In the genomic region with DNA sequence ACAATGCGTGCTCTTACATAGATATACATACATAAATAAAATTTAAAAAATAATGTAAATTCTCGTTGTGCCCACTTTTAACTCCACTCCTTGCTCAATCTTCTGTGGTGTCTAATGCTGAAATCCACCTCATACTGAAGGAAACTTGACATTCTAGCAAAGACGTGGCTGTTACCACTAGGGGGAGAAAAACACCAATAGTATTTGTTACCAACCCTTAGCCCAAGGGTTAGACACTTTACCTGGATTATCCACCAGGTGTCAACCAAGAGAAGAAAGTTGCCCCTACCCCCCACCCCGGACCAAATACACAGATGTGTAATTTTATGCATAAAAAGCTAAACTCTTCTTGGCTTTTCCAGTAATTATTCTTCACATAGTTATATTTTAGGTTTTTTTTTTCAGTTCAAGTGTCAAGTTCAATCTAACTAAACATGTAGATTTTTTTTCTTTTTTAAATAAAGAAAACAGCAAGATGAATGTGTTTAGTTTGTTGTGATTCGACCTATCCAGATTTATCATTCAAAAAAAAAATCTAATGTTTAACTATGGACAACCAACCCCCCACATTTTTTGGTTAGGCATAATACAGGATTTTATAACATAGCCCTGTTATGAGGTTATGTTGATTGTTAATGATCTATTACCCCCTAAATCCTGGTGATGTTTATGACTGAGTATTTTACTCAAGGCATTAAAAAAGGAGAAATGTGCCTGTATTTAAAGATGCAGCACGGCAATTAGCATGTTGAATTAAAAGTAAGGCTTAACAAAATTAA, we compare ENCODE assay signal across 8 mouse cellular contexts. TPM values are rescaled to one million over a fixed set of nuclear protein-coding genes. Genes with fewer than 3 reads are reported as not detected.
DNase-seq lines count a peak whose midpoint lies in the region; ATAC-seq lines count a peak whose summit lies in the region.

No protein-coding gene starts in this region.

- DNase-seq in right cerebral cortex, adult 18-20 months = peak; percentile 42
- no peak for DNase-seq in right cerebral cortex, postnatal 14 days
- peak; percentile 74 for DNase-seq in c-Kit-positive CD71-positive TER-119-negative erythroid progenitor cells, embryonic 14.5 days (ENCODE audit: low read depth)
- DNase-seq in thymus, postnatal 10 days (ENCODE audit: low spot score in 2 of 2) = peak; percentile 53 to 83

- H3K4me2 ChIP-seq in forebrain, embryonic 12.5 days = 0 out of 2 replicates have a peak overlapping the region, but pooled peaks have one; percentile 61
- H3K4me2 ChIP-seq in hindbrain, embryonic 16.5 days (ENCODE audit: low read length) = peak overlapping the region; percentile 60; the same call in 1 of the 2 replicates
- no peak overlapping the region for H3K4me2 ChIP-seq in limb, embryonic 13.5 days (replicated peaks)
- H3K4me2 ChIP-seq in midbrain, embryonic 15.5 days = peak overlapping the region; percentile 62

- H3K36me3 ChIP-seq in forebrain, embryonic 12.5 days (replicated peaks) = no peaks in the 10 kb centered on the region
- H3K36me3 ChIP-seq in hindbrain, embryonic 16.5 days (ENCODE audit: control insufficient read depth, insufficient read depth, low read length) = no peaks in the 10 kb centered on the region
- no peaks in the 10 kb centered on the region for H3K36me3 ChIP-seq in limb, embryonic 13.5 days
- H3K36me3 ChIP-seq in midbrain, embryonic 15.5 days (replicated peaks) = no peaks in the 10 kb centered on the region

- H3K4me3 ChIP-seq in forebrain, embryonic 12.5 days (replicated peaks) = no peak overlapping the region
- no peak overlapping the region for H3K4me3 ChIP-seq in hindbrain, embryonic 16.5 days (ENCODE audit: low read length)
- no peak overlapping the region for H3K4me3 ChIP-seq in limb, embryonic 13.5 days
- H3K4me3 ChIP-seq in midbrain, embryonic 15.5 days = peak overlapping the region; percentile 94

- no peaks in the 10 kb centered on the region for H3K27me3 ChIP-seq in forebrain, embryonic 12.5 days
- no peaks in the 10 kb centered on the region for H3K27me3 ChIP-seq in hindbrain, embryonic 16.5 days (replicated peaks; ENCODE audit: control insufficient read depth, insufficient read depth, low read length)
- H3K27me3 ChIP-seq in limb, embryonic 13.5 days = no peaks in the 10 kb centered on the region
- no peaks in the 10 kb centered on the region for H3K27me3 ChIP-seq in midbrain, embryonic 15.5 days (replicated peaks)

- peak overlapping the region; percentile 99; the same call in 1 of the 2 replicates for H3K9ac ChIP-seq in forebrain, embryonic 12.5 days
- H3K9ac ChIP-seq in hindbrain, embryonic 16.5 days (ENCODE audit: low read depth, low read length) = no peak overlapping the region
- H3K9ac ChIP-seq in limb, embryonic 13.5 days = no peak overlapping the region
- H3K9ac ChIP-seq in midbrain, embryonic 15.5 days = peak overlapping the region; percentile 100; the same call in 1 of the 2 replicates

- H3K27ac ChIP-seq in forebrain, embryonic 12.5 days = peak overlapping the region; percentile 100
- H3K27ac ChIP-seq in hindbrain, embryonic 16.5 days (ENCODE audit: low read depth, low read length) = peak overlapping the region; percentile 100
- peak overlapping the region; percentile 100; the same call in 1 of the 2 replicates for H3K27ac ChIP-seq in limb, embryonic 13.5 days
- peak overlapping the region; percentile 100 for H3K27ac ChIP-seq in midbrain, embryonic 15.5 days

- H3K9me3 ChIP-seq in forebrain, embryonic 12.5 days = no peaks in the 10 kb centered on the region
- H3K9me3 ChIP-seq in hindbrain, embryonic 16.5 days (ENCODE audit: control insufficient read depth, low read length) = no peaks in the 10 kb centered on the region
- H3K9me3 ChIP-seq in limb, embryonic 13.5 days = no peaks in the 10 kb centered on the region
- no peaks in the 10 kb centered on the region for H3K9me3 ChIP-seq in midbrain, embryonic 15.5 days

- peaks cover 8% of the 10 kb centered on the region for H3K4me1 ChIP-seq in forebrain, embryonic 12.5 days
- peaks cover 4% of the 10 kb centered on the region for H3K4me1 ChIP-seq in hindbrain, embryonic 16.5 days (ENCODE audit: control insufficient read depth, insufficient read depth, low read depth, low read length)
- peaks cover 2% of the 10 kb centered on the region for H3K4me1 ChIP-seq in limb, embryonic 13.5 days
- H3K4me1 ChIP-seq in midbrain, embryonic 15.5 days = peaks cover 6% of the 10 kb centered on the region

- 25% methylated on average over 6 of the region's 6 CpGs for WGBS in forebrain, embryonic 12.5 days
- WGBS in hindbrain, embryonic 16.5 days = 22% methylated on average over 6 of the region's 6 CpGs
- WGBS in limb, embryonic 13.5 days = 17% methylated on average over 6 of the region's 6 CpGs
- WGBS in midbrain, embryonic 15.5 days = 22% methylated on average over 6 of the region's 6 CpGs

- ATAC-seq in forebrain, embryonic 12.5 days (ENCODE audit: low FRiP score) = no peak
- no peak for ATAC-seq in hindbrain, embryonic 16.5 days
- no peak for ATAC-seq in limb, embryonic 13.5 days (ENCODE audit: low FRiP score, low read depth)
- ATAC-seq in midbrain, embryonic 15.5 days (replicated peaks) = no peak

RNA-seq across cellular contexts. Expression of a gene that starts 1.3 kb away (rescaled TPM):
- 62.1 and 76.5 TPM in 2 replicates for polyA plus RNA-seq in forebrain, embryonic 12.5 days (2016; fragmentation: Nextera tagmentation; extraction: Ambion mirVana)
- 39.7 and 43.6 TPM in 2 replicates for polyA plus RNA-seq in hindbrain, embryonic 16.5 days (2015; fragmentation: Nextera tagmentation; extraction: Ambion mirVana)
- 75.6 and 77.1 TPM in 2 replicates for polyA plus RNA-seq in limb, embryonic 13.5 days (2015; fragmentation: Nextera tagmentation; extraction: Ambion mirVana)
- polyA plus RNA-seq in midbrain, embryonic 15.5 days (2015; fragmentation: Nextera tagmentation; extraction: Ambion mirVana) = 47.6 and 57.8 TPM in 2 replicates

Comparison
In these comparisons a context has a peak if more than half of its experiments do, and no peak if none do; other contexts are left out.
1. H3K9ac ChIP-seq: peak in forebrain, embryonic 12.5 days (single experiment) and midbrain, embryonic 15.5 days (single experiment); none in hindbrain, embryonic 16.5 days (single experiment) and limb, embryonic 13.5 days (single experiment).
2. Peak in every context shown above with its lines, with median percentiles within 50 percentile points of each other: H3K27ac ChIP-seq.